Mouse (Mus musculus): ENCODE measurements around the gene Sbk2.

DNA sequence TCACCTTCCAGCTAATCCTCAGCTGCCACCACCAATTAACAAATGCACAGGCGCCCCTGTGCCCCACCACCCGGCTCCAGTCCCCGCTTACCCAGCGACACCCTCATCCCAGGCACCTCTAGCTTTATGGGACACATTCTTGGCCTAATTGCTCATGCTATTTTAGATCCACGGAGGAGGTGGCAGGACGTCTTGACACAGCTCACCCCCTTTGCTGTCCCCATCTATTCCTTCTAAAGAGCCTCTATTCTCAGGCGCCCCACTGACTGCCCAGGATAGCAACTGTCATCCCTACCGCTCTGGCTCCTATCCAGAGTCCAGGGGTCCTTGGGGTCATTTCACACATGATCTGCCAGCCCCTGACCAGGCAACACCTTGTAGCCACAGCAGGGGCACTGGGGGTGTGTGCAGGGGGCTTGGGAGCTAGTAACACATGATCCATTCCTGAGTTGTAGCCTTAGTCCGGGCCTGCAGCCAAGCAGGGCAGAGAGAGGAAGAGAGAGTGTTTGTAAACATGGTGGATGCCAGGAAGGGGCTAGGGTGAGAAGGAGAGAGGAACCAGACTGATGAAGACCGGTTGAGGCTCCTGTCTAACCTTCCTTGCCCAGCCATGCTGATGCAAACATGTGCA, 10.3 kb downstream of the Sbk2 start:
- no peak for TF ChIP-seq POLR2A (IDR thresholded peaks at IDR 0.05; ENCODE audit: extremely low read depth, insufficient read depth, low read length)
- TF ChIP-seq CTCF (IDR thresholded peaks at IDR 0.05; ENCODE audit: low read depth, low read length): no peak
